Mouse (Mus musculus): ENCODE data around the gene Irf6.

- TF ChIP-seq CTCF (conservative IDR thresholded peaks at IDR 0.05; ENCODE audit: low read length) (no peak), POU5F1 (IDR thresholded peaks at IDR 0.05; ENCODE audit: borderline replicate concordance, low read length) (no peak)
Measured at GRCm38 (mm10) chr1:193167746-193168145, 14.8 kb downstream of the Irf6 start, which contains the start of gene A130010J15Rik.

All from E14TG2a.4 (cell line).